Comparison of ENCODE assay signal across 10 mouse cellular contexts in the genomic region with DNA sequence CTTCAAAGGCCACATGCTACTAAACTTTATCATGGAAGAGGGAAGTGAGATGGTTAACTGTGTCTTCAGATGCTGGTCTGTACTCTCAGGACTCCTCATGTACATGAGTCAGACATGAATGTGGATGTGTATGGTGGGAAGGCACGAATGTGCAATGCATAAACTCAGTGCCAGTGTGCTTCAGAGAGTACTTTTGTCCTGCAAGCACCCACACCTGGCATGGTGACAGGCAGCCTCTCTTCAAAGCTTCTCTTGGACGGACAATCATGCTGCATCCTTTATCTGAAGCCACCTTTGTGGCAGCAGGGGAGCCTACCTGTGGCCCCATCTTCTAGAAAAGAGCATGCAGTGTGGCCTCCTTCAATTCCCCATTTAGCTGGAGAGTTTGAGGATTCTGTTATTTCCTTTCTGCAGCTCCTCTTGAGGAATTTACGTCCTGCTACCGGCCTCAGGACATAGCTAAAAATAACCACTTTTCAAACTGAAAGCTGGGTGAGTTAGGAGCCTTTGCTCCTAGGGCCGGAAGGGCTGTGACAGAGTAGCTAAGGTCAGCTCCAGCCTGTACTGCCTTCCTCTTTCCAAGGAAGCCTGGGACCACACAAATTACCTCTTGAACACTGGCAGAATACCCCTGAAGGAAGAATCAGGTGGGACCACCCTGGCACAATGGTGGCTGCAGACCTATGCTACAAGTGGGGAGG. TPM values are rescaled to one million over a fixed set of nuclear protein-coding genes. Genes with fewer than 3 reads are reported as not detected.
DNase-seq lines count a peak whose midpoint lies in the region; ATAC-seq and TF ChIP-seq lines count a peak whose summit lies in the region.
"Had no signal": no experiment of that assay in that cellular context is flagged by ENCODE, and none has a peak within 500 bp of the region (broad histone marks: within the 10 kb centered on the region; RNA-seq: fewer than 3 reads in every experiment).

No protein-coding gene starts in this region.

- DNase-seq in heart, adult 18-20 months: peak; percentile 57 to 79
- no peak for DNase-seq in heart, postnatal 25 days (ENCODE audit: low spot score)
- DNase-seq in neural tube, embryonic 10.5 days (ENCODE audit: extremely low spot score, low spot score): no peak
- peak; percentile 65 for DNase-seq in heart, postnatal 0 days (ENCODE audit: low spot score)
- DNase-seq in MN1 (ENCODE audit: low spot score) (no peak), adipocyte (ENCODE audit: low spot score) (no peak)
- DNase-seq: thymus, postnatal 25 days had no signal

- intact Hi-C loops in heart, postnatal 25 days (cut with DNase I): no loop called here

- no peak for TF ChIP-seq CTCF in heart, postnatal 0 days (IDR thresholded peaks at IDR 0.05; ENCODE audit: low read depth)

- no peak overlapping the region for H3K4me3 ChIP-seq in neural tube, embryonic 13.5 days
- H3K4me3 ChIP-seq in heart, postnatal 0 days (ENCODE audit: low read depth, low read length): no peak overlapping the region
- no peak overlapping the region for H3K4me3 ChIP-seq in stomach, embryonic 15.5 days (replicated peaks)

- ATAC-seq in neural tube, embryonic 13.5 days (ENCODE audit: low read depth): no peak
- ATAC-seq in heart, postnatal 0 days (ENCODE audit: insufficient read depth, low read depth): peak; percentile 72
- ATAC-seq in stomach, embryonic 15.5 days (ENCODE audit: insufficient read depth, low FRiP score, low read depth): no peak

- H3K9ac ChIP-seq in neural tube, embryonic 13.5 days: no peak overlapping the region
- no peak overlapping the region for H3K9ac ChIP-seq in heart, postnatal 0 days (replicated peaks; ENCODE audit: low read depth, low read length)
- no peak overlapping the region for H3K9ac ChIP-seq in stomach, embryonic 15.5 days

- WGBS in neural tube, embryonic 13.5 days: 59% methylated on average over 5 of the region's 5 CpGs
- 7% methylated on average over 5 of the region's 5 CpGs for WGBS in heart, postnatal 0 days
- 57% methylated on average over 5 of the region's 5 CpGs for WGBS in stomach, embryonic 15.5 days

- H3K9me3 ChIP-seq in neural tube, embryonic 13.5 days: no peaks in the 10 kb centered on the region
- H3K9me3 ChIP-seq in heart, postnatal 0 days (replicated peaks; ENCODE audit: control insufficient read depth, low read length): no peaks in the 10 kb centered on the region
- no peaks in the 10 kb centered on the region for H3K9me3 ChIP-seq in stomach, embryonic 15.5 days

- 0 out of 2 replicates have a peak overlapping the region, but pooled peaks have one; percentile 38 for H3K27ac ChIP-seq in neural tube, embryonic 13.5 days (replicated peaks)
- peak overlapping the region; percentile 85 for H3K27ac ChIP-seq in heart, postnatal 0 days (ENCODE audit: low read depth)
- H3K27ac ChIP-seq in stomach, embryonic 15.5 days: peak overlapping the region; percentile 26; the same call in 1 of the 2 replicates

- no peaks in the 10 kb centered on the region for H3K27me3 ChIP-seq in neural tube, embryonic 13.5 days
- no peaks in the 10 kb centered on the region for H3K27me3 ChIP-seq in heart, postnatal 0 days (ENCODE audit: control insufficient read depth, insufficient read depth, low read length)
- no peaks in the 10 kb centered on the region for H3K27me3 ChIP-seq in stomach, embryonic 15.5 days (replicated peaks)

- no peak overlapping the region for H3K4me2 ChIP-seq in neural tube, embryonic 13.5 days
- peak overlapping the region; percentile 32 for H3K4me2 ChIP-seq in heart, postnatal 0 days (ENCODE audit: low read depth, low read length)
- no peak overlapping the region for H3K4me2 ChIP-seq in stomach, embryonic 15.5 days
- H3K4me2 ChIP-seq: midbrain, embryonic 11.5 days had no signal

- H3K4me1 ChIP-seq in neural tube, embryonic 13.5 days (replicated peaks): peaks cover 91% of the 10 kb centered on the region
- peaks cover 37% of the 10 kb centered on the region for H3K4me1 ChIP-seq in heart, postnatal 0 days (ENCODE audit: control insufficient read depth, insufficient read depth)
- peaks cover 6% of the 10 kb centered on the region; the same call in 1 of the 2 replicates for H3K4me1 ChIP-seq in stomach, embryonic 15.5 days

- peaks cover 27% of the 10 kb centered on the region for H3K36me3 ChIP-seq in neural tube, embryonic 13.5 days
- H3K36me3 ChIP-seq in heart, postnatal 0 days (replicated peaks; ENCODE audit: control insufficient read depth, insufficient read depth, low read length): peaks cover 17% of the 10 kb centered on the region
- peaks cover 3% of the 10 kb centered on the region for H3K36me3 ChIP-seq in stomach, embryonic 15.5 days

- TF ChIP-seq EP300 in heart, postnatal 0 days (IDR thresholded peaks at IDR 0.05; ENCODE audit: low read depth): no peak

RNA-seq across cellular contexts. Expression of gene Plxna2, which starts 23.7 kb away (rescaled TPM):
- 10 to 100 TPM; 28.2 to 29.1 TPM for total RNA-seq in heart, adult 18-20 months (2021)
- total RNA-seq in heart, postnatal 25 days (2021): 10 to 100 TPM; 25.8 to 26.7 TPM
- 42.6 and 50.5 TPM in 2 replicates for polyA plus RNA-seq in neural tube, embryonic 13.5 days (2015; fragmentation: Nextera tagmentation; extraction: Ambion mirVana)
- total RNA-seq in heart, postnatal 0 days (2014; rRNA removed; ENCODE audit: low replicate concordance): 14.3 and 14.4 TPM in 2 replicates
- polyA plus RNA-seq in heart, postnatal 0 days (2015; fragmentation: Nextera tagmentation; extraction: Ambion mirVana): 3.5 and 4.0 TPM in 2 replicates
- polyA plus RNA-seq in stomach, embryonic 15.5 days (2015; fragmentation: Nextera tagmentation; extraction: Ambion mirVana): 6.6 and 8.3 TPM in 2 replicates

Comparison
In these comparisons a context has a peak if more than half of its experiments do, and no peak if none do; other contexts are left out.
1. DNase-seq: peak in heart, adult 18-20 months (2 of 2) and heart, postnatal 0 days (single experiment); none in heart, postnatal 25 days (single experiment), neural tube, embryonic 10.5 days (single experiment), MN1 (single experiment) and adipocyte (single experiment).
2. H3K27ac ChIP-seq: peak in every context shown above with its lines; median percentile 85 in heart, postnatal 0 days; 38 in neural tube, embryonic 13.5 days; 26 in stomach, embryonic 15.5 days.